Mouse (Mus musculus): ENCODE data around the gene B630019K06Rik. TPM values are rescaled to one million over a fixed set of nuclear protein-coding genes. Genes with fewer than 3 reads are reported as not detected.

The B630019K06Rik gene
- polyA plus RNA-seq, 1 experiment from 2014 or later, result 37.4 TPM

DNA sequence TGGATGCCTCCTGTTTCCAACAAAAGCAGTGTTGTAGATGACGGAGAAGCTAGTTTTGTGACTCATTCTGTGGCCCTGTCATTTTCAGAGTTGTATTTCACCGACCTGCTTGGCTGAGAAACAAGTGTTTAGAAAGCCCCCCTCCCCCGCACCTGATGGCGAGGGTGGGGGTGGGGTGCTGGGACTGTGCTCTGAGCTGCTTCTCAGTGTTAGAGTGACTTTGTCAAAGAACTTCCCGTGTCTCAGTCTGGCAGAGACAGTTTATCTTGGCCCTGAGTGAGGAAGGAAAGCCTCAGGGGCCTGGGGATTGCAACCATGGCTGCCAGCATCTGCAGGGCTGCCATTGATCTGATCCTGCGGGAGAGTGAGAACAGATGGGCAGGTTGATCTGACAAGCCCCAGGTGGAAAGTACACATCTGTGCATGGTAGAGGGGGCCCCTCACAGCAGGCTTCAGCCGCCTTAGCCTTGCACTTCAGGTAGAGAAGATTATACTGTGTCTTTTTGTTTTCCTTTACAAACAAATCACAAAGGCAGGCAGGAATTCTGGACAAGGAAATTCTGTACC lies 9.8 kb downstream of the B630019K06Rik start:
- ATAC-seq (ENCODE audit: low read depth), result peak; percentile 63; the same call in 1 of the 2 replicates
- no peak overlapping the region for H3K4me2 ChIP-seq (ENCODE audit: low read depth, low read length)
- WGBS, result 26% methylated on average over 6 of the region's 7 CpGs

DNA sequence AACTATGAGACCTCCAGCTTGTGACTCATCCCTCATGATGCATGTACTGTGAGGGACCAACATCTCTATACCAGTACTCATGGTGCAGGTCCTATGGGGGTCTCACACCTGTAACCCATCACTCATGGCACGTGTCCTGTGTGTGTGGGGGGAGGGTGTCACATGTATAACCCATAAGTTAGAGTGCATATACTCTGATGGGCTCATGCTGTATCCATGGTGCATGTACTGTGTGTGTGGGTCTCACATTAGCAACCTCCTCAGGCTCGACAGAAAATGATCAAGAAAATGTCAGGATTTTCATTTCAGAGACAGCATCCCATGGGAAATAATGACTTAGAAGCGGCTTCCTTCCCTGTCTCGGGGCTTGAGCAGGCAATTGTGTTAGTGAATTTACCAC lies 28.9 kb downstream of the B630019K06Rik start:
- no peaks in the 10 kb centered on the region for H3K27me3 ChIP-seq (ENCODE audit: control insufficient read depth, insufficient read depth, low read length)
- no peaks in the 10 kb centered on the region for H3K36me3 ChIP-seq (ENCODE audit: control insufficient read depth, insufficient read depth, low read length)
- H3K4me3 ChIP-seq (ENCODE audit: low read depth, low read length), result no peak overlapping the region
- no peak for ATAC-seq (ENCODE audit: low read depth)
- no peak overlapping the region for H3K4me2 ChIP-seq (ENCODE audit: low read depth, low read length)
- 81% methylated on average over 4 of the region's 4 CpGs for WGBS
- no peak overlapping the region for H3K27ac ChIP-seq (ENCODE audit: low read depth, low read length)
- H3K9ac ChIP-seq (replicated peaks; ENCODE audit: low read depth, low read length), result no peak overlapping the region
- H3K9me3 ChIP-seq (ENCODE audit: control insufficient read depth, low read length), result no peaks in the 10 kb centered on the region
- H3K4me1 ChIP-seq (ENCODE audit: control insufficient read depth, insufficient read depth, low read length), result no peaks in the 10 kb centered on the region

More for the DNA sequence above, 9.8 kb downstream of the B630019K06Rik start:
- no peak overlapping the region for H3K27ac ChIP-seq (ENCODE audit: low read depth, low read length)
- H3K36me3 ChIP-seq (ENCODE audit: control insufficient read depth, insufficient read depth, low read length), result no peaks in the 10 kb centered on the region
- no peaks in the 10 kb centered on the region for H3K4me1 ChIP-seq (ENCODE audit: control insufficient read depth, insufficient read depth, low read length)
- H3K27me3 ChIP-seq (ENCODE audit: control insufficient read depth, insufficient read depth, low read length), result no peaks in the 10 kb centered on the region
- no peak overlapping the region for H3K9ac ChIP-seq (replicated peaks; ENCODE audit: low read depth, low read length)
- no peaks in the 10 kb centered on the region for H3K9me3 ChIP-seq (ENCODE audit: control insufficient read depth, low read length)
- no peak overlapping the region for H3K4me3 ChIP-seq (ENCODE audit: low read depth, low read length)

DNA sequence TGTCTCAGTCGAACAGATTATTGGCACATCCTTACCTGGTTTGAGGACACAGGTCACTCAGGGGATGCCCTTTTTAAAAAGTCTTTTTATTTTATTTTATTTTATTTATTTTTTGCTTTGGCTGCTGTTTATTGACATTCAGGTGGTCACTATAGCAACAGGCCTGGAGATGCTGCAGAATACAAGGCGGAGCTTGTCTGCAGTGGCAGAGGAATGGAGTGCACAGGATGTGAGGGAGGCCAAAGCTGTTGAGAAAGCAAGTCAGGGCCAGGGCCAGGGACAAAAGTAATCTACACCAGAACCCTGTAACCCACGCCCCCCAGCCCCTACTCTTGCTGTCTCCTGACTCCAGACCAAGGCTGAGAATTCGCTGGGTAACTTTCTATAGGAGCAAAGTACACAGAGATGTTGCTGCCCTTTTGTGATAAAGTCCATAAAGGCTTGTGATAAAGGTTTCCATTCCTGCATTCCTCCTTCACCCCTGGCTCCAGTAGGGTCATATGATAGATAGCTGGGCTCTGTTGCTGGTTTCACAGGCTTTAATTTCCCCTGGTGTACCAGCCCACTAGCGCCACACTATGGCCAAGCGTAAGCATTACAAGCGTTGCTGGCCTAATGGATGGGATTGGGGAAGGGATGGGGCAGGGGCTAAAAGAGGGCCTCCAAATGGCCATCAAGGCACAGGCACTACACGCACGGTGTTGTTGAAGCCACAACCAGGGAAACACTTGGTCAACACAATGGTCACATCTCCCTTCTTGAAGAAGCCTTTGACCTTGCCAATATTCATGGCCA lies 29.8 kb downstream of the B630019K06Rik start:
- no peaks in the 10 kb centered on the region for H3K36me3 ChIP-seq (ENCODE audit: control insufficient read depth, insufficient read depth, low read length)
- no peak; the same call in 1 of the 2 replicates for ATAC-seq (ENCODE audit: low read depth)
- H3K27ac ChIP-seq (ENCODE audit: low read depth, low read length), result no peak overlapping the region
- H3K9me3 ChIP-seq (ENCODE audit: control insufficient read depth, low read length), result no peaks in the 10 kb centered on the region
- no peak overlapping the region for H3K4me2 ChIP-seq (ENCODE audit: low read depth, low read length)
- no peak overlapping the region for H3K4me3 ChIP-seq (ENCODE audit: low read depth, low read length)
- 54% methylated on average over 9 of the region's 9 CpGs for WGBS
- no peaks in the 10 kb centered on the region for H3K27me3 ChIP-seq (ENCODE audit: control insufficient read depth, insufficient read depth, low read length)
- no peaks in the 10 kb centered on the region for H3K4me1 ChIP-seq (ENCODE audit: control insufficient read depth, insufficient read depth, low read length)
- no peak overlapping the region for H3K9ac ChIP-seq (replicated peaks; ENCODE audit: low read depth, low read length)

DNA sequence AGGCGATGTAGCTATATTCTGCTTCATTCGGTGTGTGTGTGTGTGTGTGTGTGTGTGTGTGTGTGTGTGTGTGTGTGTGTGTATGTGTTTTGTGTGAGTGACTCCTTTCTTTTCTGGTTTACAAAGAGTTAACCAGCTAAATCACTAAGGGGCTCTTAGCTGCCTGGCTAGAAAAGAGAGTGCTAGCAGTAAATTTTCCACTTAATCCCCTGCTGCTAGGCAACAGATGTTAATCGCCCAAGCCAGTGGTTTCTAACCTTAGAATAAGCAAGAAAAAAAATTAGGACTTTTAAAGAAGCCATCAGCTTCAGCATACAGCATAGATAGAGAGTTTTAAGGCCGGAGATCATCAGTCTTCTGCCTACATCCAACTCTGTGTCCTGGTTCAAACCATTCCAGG lies 35.1 kb downstream of the B630019K06Rik start:
- ATAC-seq (ENCODE audit: low read depth), result peak; percentile 49
- Histone ChIP-seq H3K4me3 (ENCODE audit: low read depth, low read length) (no peak overlapping the region), H3K4me2 (ENCODE audit: low read depth, low read length) (no peak overlapping the region), H3K27ac (ENCODE audit: low read depth, low read length) (no peak overlapping the region), H3K9me3 (ENCODE audit: control insufficient read depth, low read length) (no peaks in the 10 kb centered on the region), H3K4me1 (ENCODE audit: control insufficient read depth, insufficient read depth, low read length) (no peaks in the 10 kb centered on the region), H3K27me3 (ENCODE audit: control insufficient read depth, insufficient read depth, low read length) (no peaks in the 10 kb centered on the region), H3K36me3 (ENCODE audit: control insufficient read depth, insufficient read depth, low read length) (no peaks in the 10 kb centered on the region), H3K9ac (replicated peaks; ENCODE audit: low read depth, low read length) (no peak overlapping the region)
- 21% methylated on average over 4 of the region's 4 CpGs for WGBS

DNA sequence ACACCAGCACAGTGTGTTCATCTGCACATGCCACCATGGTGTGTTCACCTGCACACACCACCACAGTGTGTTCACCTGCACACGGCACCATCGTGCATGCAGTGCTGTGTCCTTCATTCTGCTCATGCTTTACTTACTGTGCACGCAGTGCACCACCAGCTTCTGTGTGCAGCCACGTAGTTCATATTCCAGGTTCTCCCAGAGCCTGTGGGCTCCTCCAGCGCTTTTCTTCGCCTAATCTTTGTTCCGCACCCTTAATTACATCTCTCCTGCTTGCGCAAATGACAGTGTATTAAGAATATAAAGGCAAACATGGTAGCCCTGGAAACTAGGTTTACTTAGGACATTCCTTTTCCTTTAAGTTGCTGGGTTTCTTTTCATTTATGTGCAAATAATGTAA lies 51.9 kb downstream of the B630019K06Rik start:
- no peak overlapping the region for H3K4me2 ChIP-seq (ENCODE audit: low read depth, low read length)
- no peaks in the 10 kb centered on the region for H3K27me3 ChIP-seq (ENCODE audit: control insufficient read depth, insufficient read depth, low read length)
- H3K27ac ChIP-seq (ENCODE audit: low read depth, low read length), result no peak overlapping the region
- WGBS, result 82% methylated on average over 8 of the region's 8 CpGs
- H3K36me3 ChIP-seq (ENCODE audit: control insufficient read depth, insufficient read depth, low read length), result no peaks in the 10 kb centered on the region
- H3K4me1 ChIP-seq (ENCODE audit: control insufficient read depth, insufficient read depth, low read length), result no peaks in the 10 kb centered on the region
- ATAC-seq (ENCODE audit: low read depth), result no peak
- no peak overlapping the region for H3K9ac ChIP-seq (replicated peaks; ENCODE audit: low read depth, low read length)
- no peaks in the 10 kb centered on the region for H3K9me3 ChIP-seq (ENCODE audit: control insufficient read depth, low read length)
- no peak overlapping the region for H3K4me3 ChIP-seq (ENCODE audit: low read depth, low read length)

Other genes starting within 250 kb of the B630019K06Rik start
- not detected in 2 replicates for gene Ssxb8, start 201.5 kb upstream of the B630019K06Rik start, polyA plus RNA-seq (2014; fragmentation: Nextera tagmentation; extraction: Ambion mirVana)
- not detected in 2 replicates for gene Ssx9, start 143.9 kb upstream of the B630019K06Rik start, polyA plus RNA-seq (2014; fragmentation: Nextera tagmentation; extraction: Ambion mirVana)
- gene Ssxb5, start 88.7 kb upstream of the B630019K06Rik start, polyA plus RNA-seq (2014; fragmentation: Nextera tagmentation; extraction: Ambion mirVana), result not detected in 2 replicates
- not detected in 2 replicates for gene Gm6592, start 48.4 kb upstream of the B630019K06Rik start, polyA plus RNA-seq (2014; fragmentation: Nextera tagmentation; extraction: Ambion mirVana)
- gene Gm5751, start 18.1 kb upstream of the B630019K06Rik start, polyA plus RNA-seq (2014; fragmentation: Nextera tagmentation; extraction: Ambion mirVana), result not detected in 2 replicates
- gene Fthl17b, start 70.6 kb downstream of the B630019K06Rik start, polyA plus RNA-seq (2014; fragmentation: Nextera tagmentation; extraction: Ambion mirVana), result not detected in 2 replicates
- gene Fthl17c, start 84.2 kb downstream of the B630019K06Rik start, polyA plus RNA-seq (2014; fragmentation: Nextera tagmentation; extraction: Ambion mirVana), result not detected in 2 replicates
- not detected in 2 replicates for gene Fthl17d, start 94.4 kb downstream of the B630019K06Rik start, polyA plus RNA-seq (2014; fragmentation: Nextera tagmentation; extraction: Ambion mirVana)
- gene Fthl17e, start 141.1 kb downstream of the B630019K06Rik start, polyA plus RNA-seq (2014; fragmentation: Nextera tagmentation; extraction: Ambion mirVana), result not detected in 2 replicates
- gene Fthl17f, start 170.6 kb downstream of the B630019K06Rik start, polyA plus RNA-seq (2014; fragmentation: Nextera tagmentation; extraction: Ambion mirVana), result not detected in 2 replicates
- gene 4930402K13Rik, start 212.2 kb downstream of the B630019K06Rik start, polyA plus RNA-seq (2014; fragmentation: Nextera tagmentation; extraction: Ambion mirVana), result not detected in 2 replicates